Mouse (Mus musculus): Measurements from ENCODE around the gene Nol4l. TPM values are rescaled to one million over a fixed set of nuclear protein-coding genes. Genes with fewer than 3 reads are reported as not detected.
"Not testable (repeated sequence)": the region's sequence is repeated elsewhere in the genome, so short reads cannot be mapped to it uniquely, and the experiment has no call there.

Gene Nol4l
- total RNA-seq, 2 experiments from 2014 or later: 6.2 to 6.4 TPM

DNA sequence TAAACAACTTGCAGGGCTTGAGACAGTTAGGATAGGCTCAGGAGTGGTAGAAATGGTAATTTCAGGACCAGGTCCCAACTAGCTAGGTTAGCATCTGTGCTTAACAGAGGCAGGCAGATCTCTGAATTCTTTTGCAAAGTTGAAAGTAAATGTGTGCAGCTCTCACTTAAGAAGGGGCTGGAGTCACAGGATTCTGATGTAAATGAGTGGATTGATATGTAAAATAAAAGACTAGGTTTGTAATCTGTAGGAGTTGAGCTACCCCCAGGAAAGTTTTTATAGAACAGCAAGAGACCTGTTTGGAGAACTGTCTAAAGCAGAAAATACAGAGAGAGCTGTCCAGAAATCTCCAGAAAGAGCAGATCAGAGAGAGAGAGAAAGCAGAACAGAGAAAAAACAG lies 158.9 kb downstream of the Nol4l start:
- intact Hi-C loops (cut with DNase I): no loop called here
- no peak for DNase-seq

DNA sequence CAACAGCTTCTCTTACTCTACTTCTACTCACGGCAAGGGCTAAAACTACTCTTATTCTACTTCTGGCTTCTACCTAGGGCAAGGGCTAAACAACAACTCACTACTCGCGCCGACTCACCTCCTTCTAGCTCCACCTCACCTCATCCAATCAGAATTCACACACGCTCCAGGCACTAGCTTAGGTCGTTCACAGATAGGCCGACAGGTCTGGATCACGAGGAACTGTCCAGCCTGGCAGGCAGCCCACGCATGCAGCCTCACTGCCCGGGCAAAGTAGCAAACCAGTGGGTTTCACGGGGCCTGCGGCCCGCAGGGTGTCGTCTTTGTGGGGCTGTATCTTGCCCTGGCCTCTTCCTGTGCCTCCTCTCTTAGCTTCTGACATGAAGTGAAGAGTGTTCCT lies 165.2 kb downstream of the Nol4l start:
- intact Hi-C loops (cut with DNase I); DNase-seq: not testable (repeated sequence)

DNA sequence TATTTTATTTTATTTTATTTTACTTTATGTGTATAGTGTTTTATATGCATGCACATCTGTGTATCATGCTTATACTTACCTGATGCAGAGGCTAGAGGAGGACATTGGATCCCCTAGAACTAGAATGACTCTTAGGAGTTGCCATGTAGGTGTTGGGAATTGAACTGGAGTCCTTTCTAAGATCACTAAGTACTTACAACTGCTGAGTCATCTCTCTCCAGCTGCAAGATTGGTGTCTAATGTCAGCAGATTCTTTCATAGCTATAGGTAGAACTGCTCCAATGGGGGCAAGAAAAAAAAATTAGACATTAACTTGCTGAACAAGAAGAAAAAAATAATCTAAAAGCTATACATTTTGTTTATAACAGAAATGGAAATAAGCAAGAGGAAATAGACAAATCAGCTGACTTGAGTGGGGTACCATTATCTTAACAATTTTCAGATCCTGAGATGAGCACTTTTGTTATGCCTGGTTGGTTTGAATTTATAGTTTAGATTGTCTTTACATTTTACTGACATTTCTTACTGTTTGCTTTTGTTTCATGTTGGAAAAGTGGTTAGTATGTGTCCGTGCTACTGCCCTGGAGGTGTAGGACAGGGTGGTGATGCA lies 168.6 kb downstream of the Nol4l start:
- intact Hi-C loops (cut with DNase I): no loop called here
- no peak for DNase-seq

Other genes starting within 250 kb of the Nol4l start
- 10 to 100 TPM in 1 of 2 experiments, 1 to 10 TPM in 1; 9.7 to 10.1 TPM for gene Kif3b, start 238.6 kb downstream of the Nol4l start, total RNA-seq (2021)
- 10 to 100 TPM; 22.1 to 22.6 TPM for gene Asxl1, start 184.1 kb downstream of the Nol4l start, total RNA-seq (2021)
- gene 4930404H24Rik, start 37.2 kb downstream of the Nol4l start, total RNA-seq (2021): not detected
- gene Commd7, start 102.8 kb upstream of the Nol4l start, total RNA-seq (2021): 10 to 100 TPM; 15.6 to 15.7 TPM
- gene Dnmt3b, start 119.5 kb upstream of the Nol4l start, total RNA-seq (2021): 1 to 10 TPM; 1.9 to 2.1 TPM
- not detected for gene Dnmt3c, start 166.7 kb upstream of the Nol4l start, total RNA-seq (2021)
- 10 to 100 TPM; 70.1 to 86.8 TPM for gene Mapre1, start 211.3 kb upstream of the Nol4l start, total RNA-seq (2021)
- gene Efcab8, start 250.0 kb upstream of the Nol4l start, total RNA-seq (2021): not detected